Mouse (Mus musculus) lung, postnatal 10 days (tissue): ENCODE data around the gene Slc37a2.
A peak's percentile ranks its signal among the peaks of the same experiment; 100 is the strongest.
"Not testable (repeated sequence)": the region's sequence is repeated elsewhere in the genome, so short reads cannot be mapped to it uniquely, and the experiment has no call there.

ENCODE experiments used
- DNase-seq: peaks from one replicate; pipeline ENCODE4 v3.0.0; 2021

Slc37a2 gene

GRCm38 (mm10) chr9:37255149-37255888, at the start of gene Slc37a2:
Gene Slc37a2, minus strand, starts transcription at chr9:37255738.
- DNase-seq = peak; percentile 81

GRCm38 (mm10) chr9:37301720-37302119, 46.2 kb upstream of the Slc37a2 start:
- no peak for DNase-seq

- not testable (repeated sequence) for DNase-seq
These were observed 45.0 kb upstream of the Slc37a2 start for GRCm38 (mm10) chr9:37300501-37300900.

GRCm38 (mm10) chr9:37295586-37295985, 40.0 kb upstream of the Slc37a2 start:
- no peak for DNase-seq

- no peak for DNase-seq
These were observed 11.1 kb upstream of the Slc37a2 start for GRCm38 (mm10) chr9:37266622-37267021.

- peak; percentile 74 for DNase-seq
These were observed 319 bp upstream of the Slc37a2 start for GRCm38 (mm10) chr9:37255889-37256225.

GRCm38 (mm10) chr9:37254531-37255110, 917 bp downstream of the Slc37a2 start:
- DNase-seq = no peak

GRCm38 (mm10) chr9:37250631-37251030, 4.9 kb downstream of the Slc37a2 start:
- no peak for DNase-seq

GRCm38 (mm10) chr9:37249976-37250375, 5.6 kb downstream of the Slc37a2 start:
- no peak for DNase-seq

GRCm38 (mm10) chr9:37248381-37248906, 7.1 kb downstream of the Slc37a2 start:
- DNase-seq = no peak

- peak; percentile 35 for DNase-seq
These were observed 8.1 kb downstream of the Slc37a2 start for GRCm38 (mm10) chr9:37247429-37247828.

- no peak for DNase-seq
These were observed 9.7 kb downstream of the Slc37a2 start for GRCm38 (mm10) chr9:37245810-37246209.

- DNase-seq = no peak
These were observed 10.1 kb downstream of the Slc37a2 start for GRCm38 (mm10) chr9:37245404-37245803.

GRCm38 (mm10) chr9:37244600-37244999, 10.9 kb downstream of the Slc37a2 start:
- DNase-seq = no peak

GRCm38 (mm10) chr9:37242764-37243163, 12.8 kb downstream of the Slc37a2 start:
- DNase-seq = no peak

GRCm38 (mm10) chr9:37235951-37236737, 19.4 kb downstream of the Slc37a2 start:
- no peak for DNase-seq

- DNase-seq = no peak
These were observed 23.0 kb downstream of the Slc37a2 start for GRCm38 (mm10) chr9:37232201-37233195.

GRCm38 (mm10) chr9:37230486-37231195, 24.9 kb downstream of the Slc37a2 start:
- no peak for DNase-seq

- DNase-seq = peak; percentile 79
These were observed 25.6 kb downstream of the Slc37a2 start for GRCm38 (mm10) chr9:37229880-37230325.

- DNase-seq = no peak
These were observed 30.0 kb downstream of the Slc37a2 start for GRCm38 (mm10) chr9:37225581-37225980.

GRCm38 (mm10) chr9:37220755-37221154, 34.8 kb downstream of the Slc37a2 start:
- DNase-seq = no peak
